Mouse (Mus musculus): ENCODE results near the gene Mogat2. TPM values are rescaled to one million over a fixed set of nuclear protein-coding genes. Genes with fewer than 3 reads are reported as not detected.

The Mogat2 gene
- total RNA-seq (2012; rRNA removed): 9.1 and 22.9 TPM in 2 replicates

DNA sequence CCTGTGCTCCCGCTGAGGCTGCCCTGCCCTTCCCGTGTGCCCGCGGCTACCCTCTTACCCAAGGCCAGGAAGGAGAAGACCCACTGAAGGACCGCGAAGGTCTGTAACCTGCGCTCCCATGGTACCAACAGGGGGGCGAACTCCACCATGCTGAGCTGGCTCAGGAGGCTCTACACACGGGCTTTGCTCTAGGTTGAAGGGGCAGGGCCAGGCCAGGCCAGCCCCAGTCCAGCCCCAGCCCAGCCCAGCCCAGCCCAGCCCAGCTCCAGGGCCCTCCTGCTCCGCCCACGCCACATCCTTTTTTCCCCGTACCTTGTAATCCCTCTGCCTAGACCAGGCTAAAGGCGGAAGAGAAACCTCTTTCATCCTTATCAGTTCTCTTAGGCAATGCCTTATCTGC, at the start of gene Mogat2:
TSS of gene Mogat2 (minus strand) at position 203 of the 400 bp plus-strand sequence.
- DNase-seq (ENCODE audit: low read depth, low spot score): no peak
- no peak within 1 kb of the TSS for H3K9ac ChIP-seq (ENCODE audit: insufficient read depth, low read depth, low read length, poor library complexity, severe bottlenecking)
- in situ Hi-C loops (cut with MboI; ENCODE audit: low sequenced_read_pairs in 2 of 2, unreplicated experiment in 2 of 2): no loop called here

DNA sequence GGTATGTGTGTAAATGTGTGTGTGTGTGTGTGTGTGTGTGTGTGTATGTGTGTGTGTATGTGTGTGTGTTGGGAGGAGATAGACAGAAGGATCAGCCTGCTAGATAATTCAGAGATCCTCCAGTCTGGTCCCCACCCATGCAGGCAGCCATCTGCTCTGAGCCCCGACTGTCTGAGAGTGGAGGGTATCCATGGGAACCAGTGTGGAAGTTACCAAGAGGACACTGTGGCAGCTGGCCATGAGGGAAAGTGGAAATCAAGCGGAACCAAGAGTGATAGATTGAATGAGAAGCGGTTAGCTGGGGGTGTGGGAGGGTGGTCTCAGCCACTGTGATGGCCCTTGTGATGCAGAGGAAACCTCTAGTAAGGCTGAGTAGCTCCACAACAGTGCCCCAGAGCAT, 48.9 kb upstream of the Mogat2 start:
- in situ Hi-C loops (cut with MboI; ENCODE audit: low sequenced_read_pairs in 2 of 2, unreplicated experiment in 2 of 2): no loop called here
- H3K9me3 ChIP-seq (ENCODE audit: control insufficient read depth, insufficient read depth, low read depth, low read length): no peaks in the 10 kb centered on the region
- H3K9ac ChIP-seq (ENCODE audit: insufficient read depth, low read depth, low read length, poor library complexity, severe bottlenecking): no peak overlapping the region
- no peak overlapping the region for H3K27ac ChIP-seq (ENCODE audit: insufficient read depth, low read depth, low read length, poor library complexity, severe bottlenecking)
- TF ChIP-seq MAFK (IDR thresholded peaks at IDR 0.05; ENCODE audit: insufficient read depth, low read depth, low read length) (no peak), ZC3H11A (IDR thresholded peaks at IDR 0.05; ENCODE audit: borderline replicate concordance, low read depth, low read length) (no peak)
- H3K4me3 ChIP-seq (ENCODE audit: insufficient read depth in 1 of 2, low read depth in 1 of 2, low read length in 2 of 2, poor library complexity in 1 of 2, severe bottlenecking in 1 of 2): no peak overlapping the region
- no peaks in the 10 kb centered on the region for H3K36me3 ChIP-seq (ENCODE audit: control insufficient read depth, insufficient read depth, low read length, poor library complexity, severe bottlenecking)
- no peak for DNase-seq (ENCODE audit: low read depth, low spot score)
- no peaks in the 10 kb centered on the region; a peak in 1 of 4 replicates for H3K4me1 ChIP-seq (ENCODE audit: control insufficient read depth in 2 of 2, insufficient read depth in 2 of 2, low read length in 2 of 2, poor library complexity in 1 of 2)

More for the DNA sequence above, at the start of gene Mogat2:
- peaks cover 0 to 19% of the 10 kb centered on the region in 2 experiments; a peak in 2 of 4 replicates for H3K4me1 ChIP-seq (ENCODE audit: control insufficient read depth in 2 of 2, insufficient read depth in 2 of 2, low read length in 2 of 2, poor library complexity in 1 of 2)
- peak within 1 kb of the TSS in 1 of 2 experiments; percentile 16; a peak in 1 of 4 replicates for H3K4me3 ChIP-seq (ENCODE audit: insufficient read depth in 1 of 2, low read depth in 1 of 2, low read length in 2 of 2, poor library complexity in 1 of 2, severe bottlenecking in 1 of 2)
- TF ChIP-seq ZC3H11A (IDR thresholded peaks at IDR 0.05; ENCODE audit: borderline replicate concordance, low read depth, low read length) (no peak), CHD2 (IDR thresholded peaks at IDR 0.05; ENCODE audit: low read depth, low read length) (no peak), ZNF384 (IDR thresholded peaks at IDR 0.05; ENCODE audit: low read depth, low read length) (no peak), MAFK (IDR thresholded peaks at IDR 0.05; ENCODE audit: insufficient read depth, low read depth, low read length) (no peak), HCFC1 (IDR thresholded peaks at IDR 0.05; ENCODE audit: borderline replicate concordance, insufficient read depth, low read length) (no peak)
- H3K27ac ChIP-seq (ENCODE audit: insufficient read depth, low read depth, low read length, poor library complexity, severe bottlenecking): no peak within 1 kb of the TSS
- H3K36me3 ChIP-seq (ENCODE audit: control insufficient read depth, insufficient read depth, low read length, poor library complexity, severe bottlenecking): no peaks in the 10 kb centered on the region
- no peaks in the 10 kb centered on the region for H3K9me3 ChIP-seq (ENCODE audit: control insufficient read depth, insufficient read depth, low read depth, low read length)

DNA sequence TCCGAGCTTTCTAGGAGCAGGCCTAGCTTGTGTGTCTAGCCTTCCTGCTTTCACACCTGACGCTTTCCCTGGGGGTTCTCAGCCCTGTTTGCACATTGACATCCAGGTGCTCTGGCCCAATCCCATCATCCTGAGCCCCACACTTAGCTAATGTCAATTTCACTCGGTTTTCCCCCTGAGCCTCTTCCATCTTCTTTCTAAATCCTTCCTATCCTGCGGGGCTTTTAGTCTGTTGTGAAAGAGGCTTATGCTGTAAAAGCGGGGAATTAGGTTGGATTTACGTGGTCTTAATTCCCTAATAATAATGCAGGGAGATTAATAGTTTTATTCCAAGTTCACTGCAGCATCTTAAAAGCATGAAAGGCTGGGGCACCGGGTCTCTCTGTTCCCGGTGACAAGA, 41.2 kb upstream of the Mogat2 start:
- peaks cover 0 to 2% of the 10 kb centered on the region in 2 experiments; a peak in 1 of 4 replicates for H3K4me1 ChIP-seq (ENCODE audit: control insufficient read depth in 2 of 2, insufficient read depth in 2 of 2, low read length in 2 of 2, poor library complexity in 1 of 2)
- TF ChIP-seq HCFC1 (IDR thresholded peaks at IDR 0.05; ENCODE audit: borderline replicate concordance, insufficient read depth, low read length) (no peak), MAFK (IDR thresholded peaks at IDR 0.05; ENCODE audit: insufficient read depth, low read depth, low read length) (no peak)
- no peak overlapping the region for H3K4me3 ChIP-seq (ENCODE audit: insufficient read depth in 1 of 2, low read depth in 1 of 2, low read length in 2 of 2, poor library complexity in 1 of 2, severe bottlenecking in 1 of 2)
- H3K9ac ChIP-seq (ENCODE audit: insufficient read depth, low read depth, low read length, poor library complexity, severe bottlenecking): no peak overlapping the region
- H3K36me3 ChIP-seq (ENCODE audit: control insufficient read depth, insufficient read depth, low read length, poor library complexity, severe bottlenecking): no peaks in the 10 kb centered on the region
- in situ Hi-C loops (cut with MboI; ENCODE audit: low sequenced_read_pairs in 2 of 2, unreplicated experiment in 2 of 2): no loop called here
- no peak for DNase-seq (ENCODE audit: low read depth, low spot score)
- no peaks in the 10 kb centered on the region for H3K9me3 ChIP-seq (ENCODE audit: control insufficient read depth, insufficient read depth, low read depth, low read length)
- H3K27ac ChIP-seq (ENCODE audit: insufficient read depth, low read depth, low read length, poor library complexity, severe bottlenecking): no peak overlapping the region

DNA sequence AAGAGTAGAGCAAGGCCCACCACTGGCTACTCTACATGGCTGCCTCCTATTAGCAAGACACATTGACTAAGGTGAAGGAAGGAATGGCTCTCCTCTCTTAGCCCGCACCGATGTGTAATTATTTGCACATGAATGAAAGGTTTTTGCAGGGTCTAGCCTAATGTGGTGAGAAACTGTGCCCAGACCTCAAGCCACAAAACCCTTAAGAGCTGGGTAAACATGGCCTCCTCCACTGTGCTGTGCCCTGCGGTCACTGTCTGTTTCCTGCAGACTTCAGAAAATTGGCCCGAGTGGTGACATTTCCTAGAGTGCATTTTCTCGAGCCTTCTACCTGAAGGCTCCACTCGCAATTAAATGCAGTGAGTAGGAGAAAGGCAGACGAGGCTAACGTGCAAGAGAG, 39.9 kb upstream of the Mogat2 start:
- Histone ChIP-seq H3K27ac (ENCODE audit: insufficient read depth, low read depth, low read length, poor library complexity, severe bottlenecking) (no peak overlapping the region), H3K9me3 (ENCODE audit: control insufficient read depth, insufficient read depth, low read depth, low read length) (no peaks in the 10 kb centered on the region), H3K9ac (ENCODE audit: insufficient read depth, low read depth, low read length, poor library complexity, severe bottlenecking) (no peak overlapping the region), H3K36me3 (ENCODE audit: control insufficient read depth, insufficient read depth, low read length, poor library complexity, severe bottlenecking) (no peaks in the 10 kb centered on the region), H3K4me3 (ENCODE audit: insufficient read depth in 1 of 2, low read depth in 1 of 2, low read length in 2 of 2, poor library complexity in 1 of 2, severe bottlenecking in 1 of 2) (no peak overlapping the region), H3K4me1 (ENCODE audit: control insufficient read depth in 2 of 2, insufficient read depth in 2 of 2, low read length in 2 of 2, poor library complexity in 1 of 2) (peaks cover 0 to 2% of the 10 kb centered on the region in 2 experiments; a peak in 1 of 4 replicates)
- in situ Hi-C loops (cut with MboI; ENCODE audit: low sequenced_read_pairs in 2 of 2, unreplicated experiment in 2 of 2): no loop called here
- DNase-seq (ENCODE audit: low read depth, low spot score): no peak
- TF ChIP-seq CHD2 (IDR thresholded peaks at IDR 0.05; ENCODE audit: low read depth, low read length) (no peak), ZC3H11A (IDR thresholded peaks at IDR 0.05; ENCODE audit: borderline replicate concordance, low read depth, low read length) (no peak)

DNA sequence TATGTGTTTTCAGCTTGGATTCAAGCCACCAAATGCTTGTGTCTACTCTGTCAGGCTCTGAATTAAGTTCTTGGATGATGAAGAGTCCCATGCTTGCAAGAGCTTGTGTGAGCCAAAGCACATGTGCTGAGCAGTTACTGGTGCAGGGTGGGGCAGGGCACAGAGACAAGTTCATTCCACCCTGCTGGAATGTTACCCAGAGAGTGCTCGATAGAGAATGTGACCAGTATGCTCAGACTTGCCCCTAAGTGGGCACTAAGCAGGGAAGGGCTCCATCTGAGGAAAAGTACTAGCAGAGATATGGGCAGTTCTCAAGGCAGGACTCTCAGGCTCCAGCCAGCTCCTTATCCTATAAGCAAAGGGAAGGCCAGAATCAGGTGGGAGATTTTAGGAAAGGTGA, 38.3 kb upstream of the Mogat2 start:
- Histone ChIP-seq H3K4me1 (ENCODE audit: control insufficient read depth in 2 of 2, insufficient read depth in 2 of 2, low read length in 2 of 2, poor library complexity in 1 of 2) (peaks cover 0 to 2% of the 10 kb centered on the region in 2 experiments; a peak in 1 of 4 replicates), H3K27ac (ENCODE audit: insufficient read depth, low read depth, low read length, poor library complexity, severe bottlenecking) (no peak overlapping the region), H3K9me3 (ENCODE audit: control insufficient read depth, insufficient read depth, low read depth, low read length) (no peaks in the 10 kb centered on the region), H3K36me3 (ENCODE audit: control insufficient read depth, insufficient read depth, low read length, poor library complexity, severe bottlenecking) (0 out of 2 replicates have a peak, but pooled peaks cover under 1% of the 10 kb centered on the region), H3K4me3 (ENCODE audit: insufficient read depth in 1 of 2, low read depth in 1 of 2, low read length in 2 of 2, poor library complexity in 1 of 2, severe bottlenecking in 1 of 2) (no peak overlapping the region), H3K9ac (ENCODE audit: insufficient read depth, low read depth, low read length, poor library complexity, severe bottlenecking) (no peak overlapping the region)
- in situ Hi-C loops (cut with MboI; ENCODE audit: low sequenced_read_pairs in 2 of 2, unreplicated experiment in 2 of 2): no loop called here
- DNase-seq (ENCODE audit: low read depth, low spot score): no peak
- TF ChIP-seq ZC3H11A (IDR thresholded peaks at IDR 0.05; ENCODE audit: borderline replicate concordance, low read depth, low read length): no peak
- TF ChIP-seq MAFK (IDR thresholded peaks at IDR 0.05; ENCODE audit: insufficient read depth, low read depth, low read length): no peak
- no peak for TF ChIP-seq HCFC1 (IDR thresholded peaks at IDR 0.05; ENCODE audit: borderline replicate concordance, insufficient read depth, low read length)
- TF ChIP-seq ZNF384 (IDR thresholded peaks at IDR 0.05; ENCODE audit: low read depth, low read length): no peak
- no peak for TF ChIP-seq CHD2 (IDR thresholded peaks at IDR 0.05; ENCODE audit: low read depth, low read length)
